Mouse (Mus musculus): ENCODE results near the gene Olfr686.

Olfr686 gene

DNA sequence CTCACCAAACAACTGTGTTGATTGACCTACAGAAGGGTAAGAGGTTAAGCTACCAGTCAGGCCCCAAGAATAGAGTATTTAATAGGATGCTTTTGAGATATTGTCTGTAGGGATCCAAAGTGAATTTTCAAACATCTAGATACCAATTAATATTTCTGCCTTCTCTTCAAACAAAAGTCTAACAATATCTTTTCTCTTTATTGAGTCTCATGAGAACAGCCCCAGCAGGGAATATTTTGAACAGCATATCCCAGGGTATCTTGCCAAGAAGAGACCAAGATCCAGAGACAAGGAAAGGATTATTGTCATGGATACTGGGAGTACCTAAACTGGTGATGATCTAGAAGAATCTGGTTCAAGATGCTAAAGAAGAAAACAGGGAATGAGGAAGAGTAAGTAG, at the start of gene Olfr686:
Gene Olfr686, minus strand, starts transcription at position 101 of the 400 bp plus-strand sequence.
- no peak for DNase-seq (ENCODE audit: low read depth, low spot score)

DNA sequence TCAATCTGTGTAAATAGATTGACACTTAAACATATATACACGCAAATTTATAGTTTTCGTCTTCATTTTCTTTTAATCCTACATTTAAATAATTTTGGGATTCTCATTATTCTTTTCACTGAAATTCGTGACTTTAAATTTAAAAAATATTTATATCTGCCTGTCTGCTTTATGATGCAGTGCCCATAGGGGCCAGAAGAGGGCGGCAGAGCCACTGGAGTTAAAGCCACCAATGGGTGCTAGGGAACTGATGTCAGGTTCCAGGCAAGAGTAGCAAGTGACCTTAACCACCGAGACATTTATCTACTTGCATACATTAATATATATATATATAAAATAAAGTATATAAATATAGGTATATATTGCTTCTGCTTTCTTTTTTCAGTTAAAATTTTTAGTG, 49.4 kb upstream of the Olfr686 start:
- no peak for DNase-seq (ENCODE audit: low read depth, low spot score)

DNA sequence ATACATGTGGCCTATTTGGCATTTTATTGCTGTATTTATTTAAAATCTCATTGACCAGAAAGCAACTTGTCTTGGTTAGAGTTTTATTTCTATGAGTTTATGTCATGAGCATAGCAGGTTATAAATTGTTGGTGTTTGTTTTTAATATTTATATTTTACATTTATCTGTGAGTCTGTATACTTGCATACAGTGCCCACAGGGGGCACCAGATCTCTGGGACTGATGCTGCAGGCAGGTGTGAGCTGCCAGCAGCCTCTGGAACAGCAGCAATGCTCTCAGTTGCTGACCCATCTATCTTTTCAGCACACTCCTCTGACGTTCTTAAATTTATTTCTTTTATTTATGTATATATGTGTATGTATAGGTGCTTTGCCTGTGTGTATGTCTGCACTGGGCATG, 40.9 kb upstream of the Olfr686 start:
- DNase-seq (ENCODE audit: low read depth, low spot score): no peak

DNA sequence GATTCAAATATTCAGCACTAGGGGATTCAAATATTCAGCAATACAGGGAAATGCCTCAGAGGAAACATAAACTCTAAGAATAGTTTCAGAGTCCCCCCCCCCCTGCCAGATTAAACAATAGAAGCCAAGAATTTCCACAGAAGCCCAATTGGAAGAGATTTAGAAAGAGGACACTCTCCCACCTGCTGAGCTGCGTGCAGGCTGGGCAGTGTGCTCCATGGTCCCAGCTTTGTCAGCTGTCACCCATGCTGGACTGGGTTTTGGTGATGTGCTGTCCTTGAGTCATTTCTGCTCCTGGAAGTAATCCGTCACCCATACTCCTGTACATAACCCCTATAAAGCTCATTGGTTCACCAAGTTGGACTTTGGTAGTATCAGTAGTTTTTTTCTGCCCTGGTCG, 40.4 kb upstream of the Olfr686 start:
- no peak for DNase-seq (ENCODE audit: low read depth, low spot score)

DNA sequence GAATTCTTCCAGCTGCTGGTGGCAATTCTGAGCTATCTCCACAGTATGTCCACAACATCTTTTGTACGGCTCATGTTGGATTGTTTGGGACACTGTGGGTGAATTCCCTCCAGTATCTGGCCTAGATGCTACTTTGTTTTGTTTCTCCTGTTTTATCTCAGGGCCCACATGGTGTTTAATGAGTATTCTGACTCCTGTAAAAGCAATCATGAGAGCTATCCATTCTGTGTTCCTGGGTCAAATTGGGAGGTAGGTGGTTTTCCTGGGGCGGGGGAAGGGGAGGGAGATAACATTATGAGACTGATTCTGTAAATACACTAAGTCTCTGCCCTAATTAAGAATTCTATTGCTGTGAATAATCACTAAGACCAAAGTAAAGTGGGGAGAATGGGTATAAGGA, 22.1 kb upstream of the Olfr686 start:
- no peak for DNase-seq (ENCODE audit: low read depth, low spot score)

DNA sequence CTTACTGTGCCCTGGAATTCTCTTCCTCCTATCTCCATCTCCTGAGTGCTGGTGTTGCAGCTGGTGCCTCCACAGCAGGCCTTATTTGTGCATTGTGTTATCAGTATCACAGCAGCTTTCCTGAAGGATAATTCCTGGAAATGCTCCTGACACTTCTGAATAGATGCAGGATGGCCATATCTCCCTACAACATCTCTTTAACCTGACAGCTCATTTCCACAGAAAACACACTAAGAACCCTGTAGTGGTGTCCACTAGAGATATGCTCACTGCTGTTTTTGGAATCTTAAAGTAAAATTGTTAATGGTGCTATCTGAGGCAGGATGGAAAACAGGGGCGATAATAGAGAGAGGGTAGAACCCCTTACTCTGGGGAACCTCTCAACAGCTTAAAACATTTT, 20.9 kb upstream of the Olfr686 start:
- DNase-seq (ENCODE audit: low read depth, low spot score): no peak

DNA sequence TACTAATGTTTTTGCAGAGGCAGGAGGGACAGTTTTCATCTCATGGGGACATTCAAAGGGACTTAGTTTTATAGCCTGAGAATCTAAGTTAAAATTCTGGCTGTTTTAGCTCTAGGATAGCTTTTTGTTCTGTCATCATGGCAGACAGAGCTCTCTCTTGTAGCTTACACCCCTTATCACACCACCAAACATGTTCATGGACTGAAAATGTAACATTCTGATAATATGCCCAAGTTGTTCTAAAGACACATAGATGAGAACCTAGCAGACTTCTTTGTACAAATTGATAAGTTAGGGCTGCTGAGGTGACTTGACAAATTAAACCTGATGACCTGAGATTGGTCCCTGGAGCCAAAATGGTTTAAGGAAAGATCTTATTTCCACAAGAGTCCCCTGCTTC, 19.4 kb upstream of the Olfr686 start:
- no peak for DNase-seq (ENCODE audit: low read depth, low spot score)

DNA sequence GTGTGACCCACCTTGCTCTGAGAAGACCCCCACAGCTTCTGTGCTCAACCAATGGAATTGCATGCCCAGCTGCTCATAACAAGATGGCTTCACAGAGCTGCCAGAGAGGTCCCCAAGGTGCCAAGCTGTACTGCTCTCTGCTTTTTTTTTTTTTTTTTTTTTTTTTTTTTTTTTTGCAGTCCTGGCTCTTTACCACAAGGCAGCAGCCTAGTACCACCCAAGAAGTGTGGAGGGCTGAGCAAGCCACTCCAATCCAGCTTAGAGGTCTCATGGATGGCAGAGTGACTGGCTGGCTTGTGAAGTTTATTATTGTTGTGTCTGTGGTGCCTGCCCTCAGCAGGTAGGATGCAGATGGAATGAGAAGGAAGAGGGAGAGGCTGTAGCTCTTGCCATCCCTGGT, 18.8 kb upstream of the Olfr686 start:
- DNase-seq (ENCODE audit: low read depth, low spot score): no peak

DNA sequence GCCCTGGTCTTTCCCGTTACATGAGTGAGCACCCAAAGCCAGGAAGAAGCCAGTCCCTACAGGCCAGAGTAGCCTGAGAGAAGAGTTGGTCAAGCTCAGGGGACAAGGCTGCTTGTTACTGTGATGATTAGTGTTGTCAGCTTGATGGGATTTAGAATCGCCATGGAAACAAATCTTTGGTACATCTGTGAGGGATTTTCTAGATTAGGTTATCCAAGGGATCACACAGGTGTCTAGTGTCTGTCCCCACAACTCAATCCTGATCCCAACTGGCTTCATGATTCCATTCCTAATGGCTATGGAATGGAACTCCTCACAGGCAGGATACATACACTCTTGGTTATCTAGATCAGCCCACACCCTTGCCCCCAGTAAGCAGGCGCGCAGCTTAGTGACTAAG, 11.0 kb upstream of the Olfr686 start:
- DNase-seq (ENCODE audit: low read depth, low spot score): peak; percentile 59

DNA sequence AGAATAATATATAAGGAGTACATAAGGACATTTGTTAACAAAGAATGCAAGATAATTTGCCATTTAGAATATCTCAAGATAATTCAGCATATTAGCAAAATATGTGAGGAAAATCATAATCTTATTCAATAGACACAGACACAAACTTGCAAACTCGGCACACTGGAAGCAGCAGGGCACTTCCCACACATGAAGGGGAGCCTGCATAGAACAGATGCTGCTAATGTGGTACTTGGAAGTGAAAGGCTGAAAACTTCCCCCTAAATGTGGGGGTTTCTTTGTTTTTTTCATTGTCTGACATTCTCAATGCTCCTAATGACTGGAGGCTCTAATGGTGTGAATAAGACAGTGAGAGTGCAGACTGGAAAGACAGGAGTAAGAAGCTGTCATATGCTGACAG, 7.5 kb upstream of the Olfr686 start:
- DNase-seq (ENCODE audit: low read depth, low spot score): no peak

DNA sequence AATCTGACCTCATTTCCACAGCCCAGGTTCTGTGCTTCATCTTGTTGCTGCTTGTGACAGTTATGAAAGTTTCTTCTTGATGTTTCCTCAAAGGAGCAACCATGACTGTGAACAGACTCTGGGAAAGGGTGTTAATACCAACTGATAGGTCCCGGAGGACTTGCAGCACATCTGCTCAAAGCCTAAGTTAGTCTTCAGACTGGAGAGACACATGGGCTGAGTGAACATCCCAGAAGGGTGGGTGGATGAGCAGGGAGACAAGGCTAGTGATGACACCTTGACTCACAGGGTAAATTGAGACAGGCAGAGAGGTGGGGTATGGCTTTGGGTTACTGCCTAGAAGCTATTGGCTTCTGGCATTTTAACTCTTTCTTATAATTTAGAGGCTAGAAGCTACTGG, 21.4 kb downstream of the Olfr686 start, which contains the start of gene Olfr685:
Gene Olfr685, minus strand, starts transcription at position 101 of the 400 bp plus-strand sequence.
- DNase-seq (ENCODE audit: low read depth, low spot score): no peak

DNA sequence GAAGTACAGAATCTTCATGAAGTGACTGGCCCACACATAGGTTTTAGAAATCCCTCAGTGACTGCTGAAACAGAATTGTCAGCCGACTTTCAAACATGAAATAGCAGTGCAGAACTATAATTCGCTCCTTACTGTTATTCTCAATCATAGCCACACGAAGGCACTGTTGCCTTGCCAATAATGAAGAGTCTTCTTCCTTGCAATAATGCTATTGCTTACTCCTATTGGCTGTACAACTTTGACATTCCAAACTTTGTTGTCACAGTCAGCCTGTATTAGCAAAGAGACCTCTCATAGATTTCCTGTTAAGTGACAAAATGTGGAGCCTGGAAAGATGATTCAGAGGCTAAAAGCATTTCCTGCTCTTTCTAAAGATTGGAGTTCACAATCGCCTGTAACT, 36.5 kb downstream of the Olfr686 start:
- DNase-seq (ENCODE audit: low read depth, low spot score): peak; percentile 9

DNA sequence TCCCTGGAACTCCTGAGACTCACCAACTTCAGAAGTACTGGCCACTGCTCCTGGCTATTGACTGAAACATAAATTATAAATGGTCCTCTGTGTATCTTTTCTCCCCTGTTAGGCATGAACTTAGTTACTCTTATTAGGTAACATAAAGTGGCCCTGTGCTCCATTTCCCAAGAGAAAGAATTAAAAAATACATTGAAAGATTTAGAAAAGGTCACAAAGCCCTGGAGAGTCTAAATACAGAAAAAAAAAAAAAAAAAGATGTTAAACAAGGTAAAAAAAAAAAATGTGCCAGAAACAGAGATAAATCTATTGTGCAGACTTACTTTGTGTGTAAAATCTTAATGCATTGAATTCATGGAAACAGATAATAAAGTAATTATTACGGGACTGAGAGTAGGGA, 43.7 kb downstream of the Olfr686 start, which contains the start of gene Olfr684:
Gene Olfr684, minus strand, starts transcription at position 101 of the 400 bp plus-strand sequence.
- DNase-seq (ENCODE audit: low read depth, low spot score): no peak

All from retina, postnatal 7 days (tissue).